Mouse (Mus musculus) erythroblast, embryonic 14.5 days (primary cell): Measurements from ENCODE around the gene Xxylt1.

Source experiments
- GATA1 ChIP-seq: IDR thresholded peaks from 2 replicates; pipeline ENCODE4 v1.6.1; 2012; ENCODE audit warnings: low read length, inconsistent platforms, mixed read lengths
- TAL1 ChIP-seq: IDR thresholded peaks from 3 replicates; pipeline ENCODE4 v1.6.1; 2012; ENCODE audit warnings: low read length, inconsistent platforms, mixed read lengths

GRCm38 (mm10) chr16:30936012-30936461 is 145.2 kb downstream of the Xxylt1 start:
- no peak for TF ChIP-seq TAL1
- no peak for TF ChIP-seq GATA1
